Mouse (Mus musculus): Measurements from ENCODE around the gene Gm20481.
"Not testable (repeated sequence)": the region's sequence is repeated elsewhere in the genome, so short reads cannot be mapped to it uniquely, and the experiment has no call there.

The Gm20481 gene

DNA sequence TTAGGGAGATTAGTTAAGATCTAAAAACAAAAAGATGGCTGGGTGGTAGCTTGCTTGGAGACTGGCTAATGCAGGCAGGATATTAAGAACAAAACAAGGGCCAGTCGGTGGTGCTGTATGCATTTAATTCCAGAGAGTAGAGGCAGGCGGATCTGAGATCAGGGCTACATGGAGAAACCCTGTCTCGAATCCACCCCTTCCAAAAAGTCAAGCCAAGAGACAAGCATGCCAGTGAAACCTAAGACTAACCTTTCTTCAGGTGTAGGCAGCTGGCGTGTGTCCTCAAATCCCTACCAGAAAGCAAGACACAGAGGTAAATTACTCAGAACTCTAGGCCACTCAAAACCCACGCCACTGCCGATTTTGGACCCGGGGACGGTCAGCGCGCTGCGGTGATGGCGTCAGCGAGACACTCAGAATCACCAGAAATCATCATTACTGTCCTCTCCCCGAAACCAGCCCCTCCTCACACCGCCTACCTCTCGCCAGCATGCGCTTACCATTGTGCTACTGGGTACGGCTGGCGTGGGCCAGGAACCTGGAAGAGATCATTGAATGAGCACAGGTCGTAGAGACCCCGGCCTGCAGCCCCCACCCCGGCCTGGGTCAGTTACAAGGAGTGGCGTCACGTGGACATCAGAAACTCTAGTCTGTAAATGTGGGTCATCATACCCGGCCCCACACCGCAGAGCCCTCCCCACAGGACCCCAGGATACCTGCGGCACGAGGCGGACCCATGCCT is 17.9 kb upstream of the Gm20481 start:
- DNase-seq = no peak

DNA sequence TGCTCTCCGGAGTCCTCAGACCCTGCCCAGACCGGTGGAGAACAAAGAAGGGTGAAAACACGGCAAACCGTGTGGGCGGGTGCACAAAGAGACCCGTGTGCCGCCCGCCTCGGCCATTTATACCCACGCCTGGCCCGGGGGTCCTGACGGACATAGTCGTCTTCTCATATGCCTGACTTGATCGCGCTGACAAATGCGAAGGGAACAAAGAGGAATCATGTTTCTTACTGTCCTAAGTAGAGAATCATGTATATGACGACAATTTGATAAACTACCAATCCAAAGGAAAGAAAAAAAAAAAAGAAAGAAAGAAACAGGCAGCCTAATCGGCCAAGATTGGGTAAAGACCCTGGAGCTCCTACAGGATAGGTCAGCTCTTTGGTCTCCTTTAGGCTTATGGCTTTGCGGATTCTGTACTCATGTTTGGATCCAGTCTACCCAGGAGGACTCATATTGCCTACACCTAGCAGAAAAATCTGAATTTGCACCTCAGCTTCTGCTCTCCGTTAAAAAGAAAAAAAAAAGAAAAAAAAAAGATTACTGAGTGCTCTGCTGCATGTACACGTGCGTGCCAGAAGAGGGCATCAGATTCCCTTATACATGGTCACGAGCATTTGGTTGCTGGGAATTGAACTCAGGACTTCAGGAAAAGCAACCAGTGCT is 17.2 kb upstream of the Gm20481 start:
- DNase-seq = peak; percentile 82

DNA sequence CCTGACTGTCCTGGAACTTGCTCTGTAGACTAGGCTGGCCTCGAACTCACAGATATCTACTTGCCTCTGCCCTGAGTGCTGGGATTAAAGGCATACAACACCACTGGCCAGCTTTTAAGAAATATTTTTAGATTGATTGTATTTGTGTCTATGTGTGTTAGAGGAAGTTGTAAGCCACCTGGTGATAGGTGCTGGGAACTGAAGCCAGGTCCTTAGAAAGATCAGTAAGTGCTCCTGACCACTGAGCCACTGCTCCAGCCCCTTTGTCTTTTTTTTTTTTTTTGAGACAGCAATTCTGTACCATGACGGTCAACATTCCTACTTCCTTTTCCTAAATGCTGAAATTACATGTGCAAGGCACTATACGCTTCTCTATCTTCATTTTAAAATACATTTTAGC is 16.5 kb upstream of the Gm20481 start:
- no peak for DNase-seq

DNA sequence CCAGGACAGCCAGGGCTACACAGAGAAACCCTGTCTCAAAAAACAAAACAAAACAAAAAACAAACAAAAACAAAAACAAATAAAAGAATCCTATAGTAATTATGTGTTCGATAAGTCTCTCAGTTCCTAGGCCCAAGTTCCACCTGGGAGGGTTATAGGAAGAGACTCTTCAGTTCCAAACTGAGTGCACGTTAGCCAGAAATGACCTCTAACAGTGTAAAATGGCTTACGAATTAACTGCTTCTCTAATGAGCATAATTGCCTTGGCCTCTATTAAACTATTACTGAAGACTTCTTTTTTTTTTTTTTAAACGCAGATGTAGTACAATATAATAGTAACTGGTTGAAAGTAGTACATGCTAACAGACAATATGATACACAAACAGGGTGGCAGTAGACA is 15.8 kb upstream of the Gm20481 start:
- DNase-seq = no peak

DNA sequence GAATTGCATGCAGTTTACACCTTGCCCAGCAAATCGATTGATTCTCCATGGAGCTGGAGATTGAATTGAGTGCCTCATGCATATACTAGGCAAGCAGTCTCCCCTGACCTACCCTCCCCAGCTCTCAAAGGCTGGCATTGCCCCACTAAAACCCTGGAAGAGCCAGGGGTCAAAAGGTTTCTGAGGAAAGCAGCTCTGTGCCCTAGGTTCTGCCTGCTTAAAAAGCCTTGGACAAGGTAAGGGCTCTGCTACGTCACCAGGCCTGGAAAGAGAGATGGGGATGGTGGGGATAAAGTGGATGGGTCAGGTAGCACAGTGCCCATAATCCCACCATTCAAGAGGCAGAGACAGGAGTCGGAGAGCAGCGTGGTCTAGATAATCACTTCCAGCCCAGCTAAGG is 14.9 kb upstream of the Gm20481 start:
- DNase-seq = no peak

DNA sequence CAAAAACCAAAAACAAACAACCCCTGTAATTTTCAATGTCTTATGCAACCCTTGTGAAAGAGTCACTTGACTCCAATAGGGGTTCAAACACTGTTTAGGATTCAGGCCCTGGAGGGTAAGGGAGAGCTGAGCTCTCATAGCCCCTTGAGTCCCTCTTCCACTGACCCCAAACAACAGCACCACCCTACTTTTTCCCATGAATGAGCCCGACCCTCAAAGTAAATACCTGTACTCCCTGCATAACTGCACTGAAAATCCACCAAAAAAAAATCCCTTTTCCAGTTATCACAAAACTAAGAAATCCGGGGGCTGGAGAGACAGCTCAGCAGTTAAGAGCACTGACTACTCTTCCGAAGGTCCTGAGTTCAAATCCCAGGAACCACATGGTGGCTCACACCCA is 13.8 kb upstream of the Gm20481 start:
- no peak for DNase-seq

DNA sequence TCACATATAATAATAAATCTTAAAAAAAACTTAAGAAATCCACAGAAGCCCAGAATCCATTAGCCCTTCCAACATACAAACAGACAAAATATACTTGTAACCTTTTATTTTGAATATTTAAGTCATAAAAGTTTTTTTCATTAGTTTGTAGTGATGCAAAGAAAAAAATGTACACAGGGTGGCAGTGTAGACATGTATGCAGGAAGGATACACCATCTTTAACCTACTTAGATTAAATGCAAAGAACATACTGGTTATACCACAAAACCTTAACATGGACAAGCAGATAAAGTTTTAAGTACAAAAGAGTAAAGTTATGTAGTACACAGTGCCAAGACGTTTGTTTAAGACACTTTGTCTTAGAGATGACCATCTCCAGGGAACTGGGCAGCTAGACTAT is 13.4 kb upstream of the Gm20481 start:
- no peak for DNase-seq

DNA sequence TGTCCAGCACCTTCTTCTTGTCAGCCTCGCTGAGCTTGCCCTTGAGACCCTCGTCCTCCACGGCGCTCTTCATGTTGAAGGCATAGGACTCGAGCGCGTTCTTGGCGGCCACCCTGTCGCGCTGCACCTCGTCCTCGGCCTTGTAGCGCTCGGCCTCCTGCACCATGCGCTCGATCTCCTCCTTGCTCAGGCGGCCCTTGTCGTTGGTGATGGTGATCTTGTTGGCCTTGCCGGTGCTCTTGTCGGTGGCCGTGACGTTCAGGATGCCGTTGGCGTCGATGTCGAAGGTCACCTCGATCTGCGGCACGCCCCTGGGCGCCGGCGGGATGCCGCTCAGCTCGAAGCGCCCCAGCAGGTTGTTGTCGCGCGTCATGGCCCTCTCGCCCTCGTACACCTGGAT is 12.4 kb upstream of the Gm20481 start:
- DNase-seq = not testable (repeated sequence)

DNA sequence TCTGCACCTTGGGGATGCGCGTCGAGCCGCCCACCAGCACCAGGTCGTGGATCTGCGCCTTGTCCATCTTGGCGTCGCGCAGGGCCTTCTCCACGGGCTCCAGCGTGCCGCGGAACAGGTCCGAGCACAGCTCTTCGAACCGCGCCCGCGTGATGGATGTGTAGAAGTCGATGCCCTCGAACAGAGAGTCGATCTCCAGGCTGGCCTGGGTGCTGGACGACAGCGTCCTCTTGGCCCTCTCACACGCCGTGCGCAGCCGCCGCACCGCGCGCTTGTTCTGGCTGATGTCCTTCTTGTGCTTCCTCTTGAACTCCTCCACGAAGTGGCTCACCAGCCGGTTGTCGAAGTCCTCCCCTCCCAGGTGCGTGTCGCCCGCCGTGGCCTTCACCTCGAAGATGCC is 11.7 kb upstream of the Gm20481 start:
- not testable (repeated sequence) for DNase-seq

DNA sequence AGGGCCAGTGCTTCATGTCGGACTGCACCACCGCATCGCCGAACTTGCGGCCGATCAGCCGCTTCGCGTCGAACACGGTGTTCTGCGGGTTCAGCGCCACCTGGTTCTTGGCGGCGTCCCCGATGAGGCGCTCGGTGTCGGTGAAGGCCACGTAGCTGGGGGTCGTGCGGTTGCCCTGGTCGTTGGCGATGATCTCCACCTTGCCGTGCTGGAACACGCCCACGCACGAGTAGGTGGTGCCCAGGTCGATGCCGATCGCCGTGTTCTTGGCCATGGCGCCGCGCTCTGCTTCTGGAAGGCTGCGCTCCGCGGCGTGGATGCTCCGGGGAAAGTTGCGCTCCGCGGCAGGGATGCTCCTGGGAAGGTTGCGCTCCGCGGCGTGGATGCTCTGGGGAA is 11.0 kb upstream of the Gm20481 start:
- not testable (repeated sequence) for DNase-seq

DNA sequence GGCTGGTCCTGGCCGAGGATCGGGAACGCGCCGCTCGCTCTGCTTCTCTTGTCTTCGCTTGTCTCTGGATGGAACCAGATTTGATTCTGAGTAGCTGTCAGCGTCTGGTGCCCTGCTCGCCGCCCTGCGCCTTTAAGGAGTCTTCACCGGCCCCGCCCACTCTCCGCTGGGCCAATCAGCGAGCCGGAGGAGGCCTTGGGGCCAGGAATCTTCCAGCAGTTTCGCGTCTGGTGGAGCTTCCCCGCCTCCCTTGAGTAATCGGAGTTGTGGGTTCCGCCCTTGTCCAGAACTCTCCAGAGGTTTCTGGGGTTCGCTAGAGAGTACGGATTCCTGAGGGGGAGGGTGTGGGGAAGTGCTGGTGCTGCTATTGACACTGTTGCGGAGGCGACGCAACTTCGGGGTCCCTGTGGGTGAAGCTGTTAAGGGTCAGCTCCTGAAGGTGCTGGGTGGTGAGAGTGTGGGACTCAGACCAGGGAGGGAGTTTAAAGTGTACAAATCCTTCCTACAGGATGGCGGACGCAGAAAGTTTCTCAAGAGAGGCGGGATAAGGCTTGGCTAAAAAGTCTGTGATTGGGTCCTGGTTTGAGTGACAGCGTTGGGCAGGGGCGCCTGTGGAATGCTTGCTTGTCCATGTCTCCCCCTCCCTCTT is 10.5 kb upstream of the Gm20481 start, which contains the start of gene Hspa1b:
TSS of gene Hspa1b (minus strand) at position 109 of the 649 bp plus-strand sequence.
- peak; percentile 94 for DNase-seq

DNA sequence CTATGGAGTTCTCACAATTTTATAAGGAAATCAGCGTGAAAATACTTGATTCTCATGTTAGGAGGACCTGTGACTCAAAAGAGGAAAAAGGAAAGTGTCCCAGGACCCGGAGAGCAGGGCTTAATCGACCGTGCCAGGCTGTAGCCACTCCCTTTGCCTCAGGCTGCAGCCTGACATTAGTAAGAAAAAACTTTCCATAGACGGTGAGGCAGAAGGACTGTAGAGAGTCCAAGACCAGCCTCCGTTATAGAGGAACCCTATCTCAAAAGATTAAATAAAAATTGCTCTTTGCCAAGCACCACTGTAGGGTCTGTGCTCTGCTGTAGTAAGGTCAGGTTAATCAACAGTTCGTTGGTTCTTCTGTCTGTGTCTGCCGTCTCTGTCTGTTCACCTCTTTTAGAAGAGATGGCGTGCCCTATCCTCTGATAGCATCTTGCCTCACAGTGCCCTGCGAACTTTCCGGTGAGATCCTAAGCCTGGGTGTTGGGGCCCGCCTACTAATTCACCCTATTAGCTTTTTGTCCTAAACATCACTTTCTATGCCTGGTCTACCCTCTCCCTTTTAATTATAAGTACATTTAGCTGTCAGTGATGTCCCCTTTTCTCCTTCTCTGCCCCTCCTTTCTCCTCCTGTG is 9.7 kb upstream of the Gm20481 start:
- DNase-seq = peak; percentile 76

DNA sequence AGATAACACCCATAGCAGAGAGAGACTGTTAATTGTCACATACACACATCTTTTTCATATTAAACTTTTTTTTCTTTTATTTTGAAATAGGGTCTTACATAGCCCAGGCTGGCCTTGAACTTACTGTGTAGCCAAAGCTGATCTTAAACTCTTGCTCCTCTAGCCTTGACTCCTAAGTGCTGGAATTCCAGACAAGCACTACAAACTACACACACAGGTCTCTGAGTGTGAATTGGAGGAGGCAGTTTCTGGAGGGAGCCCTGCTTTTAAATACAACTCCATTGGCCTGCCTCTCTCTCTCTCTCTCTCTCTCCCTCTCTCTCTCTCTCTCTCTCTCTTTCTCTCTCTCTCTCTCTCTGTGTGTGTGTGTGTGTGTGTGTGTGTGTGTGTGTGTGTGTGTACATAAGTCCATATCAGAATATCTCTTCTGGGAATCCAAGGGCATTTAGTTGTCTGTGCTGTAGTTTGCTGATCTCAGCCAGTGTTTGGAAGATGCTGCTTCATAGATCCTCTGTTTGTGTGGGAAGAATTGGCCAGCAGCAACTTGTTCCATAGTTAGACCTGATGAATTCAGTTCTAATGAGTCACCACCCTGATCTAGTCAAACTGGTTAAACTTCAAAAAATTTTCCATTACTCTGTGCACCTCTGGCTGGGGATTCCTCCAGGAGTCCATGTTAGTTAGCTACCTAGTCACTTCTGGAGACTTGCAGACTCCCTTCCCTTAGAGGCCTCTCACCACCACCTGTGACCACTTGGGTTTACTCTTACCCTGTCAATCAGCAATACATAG is 8.8 kb upstream of the Gm20481 start:
- DNase-seq = no peak

DNA sequence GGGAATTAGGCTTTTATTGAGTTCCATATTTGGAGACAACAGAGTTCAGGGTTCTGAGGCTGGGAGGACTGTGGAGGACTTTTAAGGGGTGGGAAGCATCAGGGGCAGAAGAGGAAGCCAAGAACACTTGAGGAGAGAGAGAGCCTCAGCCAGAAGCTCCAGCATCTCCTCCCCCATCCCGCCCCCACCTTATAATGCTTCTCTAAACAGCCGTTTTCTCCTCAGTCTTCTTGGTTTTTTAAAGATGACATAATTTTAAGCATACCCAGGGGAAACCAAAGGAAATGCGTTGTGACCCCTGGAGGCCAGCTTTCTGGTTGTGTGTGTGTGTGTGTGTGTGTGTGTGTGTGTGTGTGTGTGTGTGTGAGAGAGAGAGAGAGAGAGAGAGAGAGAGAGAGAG is 7.6 kb upstream of the Gm20481 start:
- no peak for DNase-seq

DNA sequence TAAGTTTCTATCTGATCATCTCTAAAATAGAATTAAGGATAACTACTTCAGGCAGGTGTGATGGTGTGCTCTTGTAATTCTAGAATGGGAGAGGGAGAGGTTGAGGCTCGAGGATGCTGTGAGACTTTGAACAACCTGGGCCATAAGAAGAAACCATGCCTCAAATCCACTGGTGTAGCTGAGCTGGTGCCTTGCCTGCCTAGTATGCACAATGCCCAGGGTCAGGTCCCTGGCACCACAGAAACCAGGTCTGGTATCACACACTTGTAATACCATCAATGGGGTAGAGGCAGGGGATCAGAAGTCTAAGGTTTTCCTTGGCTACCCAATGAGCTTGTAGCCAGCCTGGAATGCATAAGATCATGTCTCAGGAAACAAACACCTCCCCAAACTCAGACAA is 6.9 kb upstream of the Gm20481 start:
- no peak for DNase-seq

DNA sequence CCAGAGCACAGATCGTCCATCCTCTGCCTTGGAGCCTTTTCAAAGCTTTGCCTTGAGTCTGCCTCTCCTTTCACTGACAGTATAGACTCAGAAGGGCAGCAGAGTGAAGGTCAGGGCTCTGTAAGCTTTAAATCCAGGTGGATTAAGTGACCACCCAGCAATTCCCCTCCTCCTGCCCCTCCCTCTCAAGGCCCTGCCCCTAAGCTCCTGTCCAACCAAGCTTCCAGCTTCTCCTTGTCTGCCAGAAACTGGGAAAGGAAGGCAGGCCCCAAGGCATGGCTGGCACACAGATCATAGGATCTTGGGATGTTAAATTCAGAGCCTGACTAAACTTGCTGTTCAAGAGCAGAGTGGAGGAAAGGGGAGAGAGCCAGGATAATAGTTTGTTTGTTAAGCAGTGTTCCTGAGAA is 5.1 kb upstream of the Gm20481 start:
- peak; percentile 56 for DNase-seq

DNA sequence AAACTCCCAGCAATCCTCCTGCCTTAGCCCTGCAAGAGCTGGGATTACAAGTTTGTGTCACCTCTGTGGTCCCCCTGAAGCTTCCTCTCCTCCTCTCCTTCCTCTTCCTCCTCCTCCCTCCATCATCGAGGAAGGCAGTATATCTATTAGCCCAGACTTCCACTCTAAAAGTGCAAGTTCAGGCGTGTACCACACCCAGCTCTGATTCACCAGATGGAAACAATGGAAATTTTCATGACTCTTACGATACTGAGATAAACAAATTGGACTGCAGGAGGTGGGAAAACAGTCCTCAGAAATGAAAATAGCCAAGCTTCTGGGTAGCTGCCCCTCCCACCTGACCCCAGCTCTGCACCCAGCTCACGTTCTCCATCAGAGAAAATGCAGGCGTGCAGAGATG is 4.1 kb upstream of the Gm20481 start:
- no peak for DNase-seq

DNA sequence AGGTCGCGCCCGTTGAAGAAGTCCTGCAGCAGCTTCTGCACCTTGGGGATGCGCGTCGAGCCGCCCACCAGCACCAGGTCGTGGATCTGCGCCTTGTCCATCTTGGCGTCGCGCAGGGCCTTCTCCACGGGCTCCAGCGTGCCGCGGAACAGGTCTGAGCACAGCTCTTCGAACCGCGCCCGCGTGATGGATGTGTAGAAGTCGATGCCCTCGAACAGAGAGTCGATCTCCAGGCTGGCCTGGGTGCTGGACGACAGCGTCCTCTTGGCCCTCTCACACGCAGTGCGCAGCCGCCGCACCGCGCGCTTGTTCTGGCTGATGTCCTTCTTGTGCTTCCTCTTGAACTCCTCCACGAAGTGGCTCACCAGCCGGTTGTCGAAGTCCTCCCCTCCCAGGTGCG is 1.1 kb downstream of the Gm20481 start:
- DNase-seq = not testable (repeated sequence)

DNA sequence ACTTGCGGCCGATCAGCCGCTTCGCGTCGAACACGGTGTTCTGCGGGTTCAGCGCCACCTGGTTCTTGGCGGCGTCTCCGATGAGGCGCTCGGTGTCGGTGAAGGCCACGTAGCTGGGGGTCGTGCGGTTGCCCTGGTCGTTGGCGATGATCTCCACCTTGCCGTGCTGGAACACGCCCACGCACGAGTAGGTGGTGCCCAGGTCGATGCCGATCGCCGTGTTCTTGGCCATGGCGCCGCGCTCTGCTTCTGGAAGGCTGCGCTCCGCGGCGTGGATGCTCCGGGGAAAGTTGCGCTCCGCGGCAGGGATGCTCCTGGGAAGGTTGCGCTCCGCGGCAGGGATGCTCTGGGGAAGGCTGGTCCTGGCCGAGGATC is 2.0 kb downstream of the Gm20481 start:
- DNase-seq = peak; percentile 41

DNA sequence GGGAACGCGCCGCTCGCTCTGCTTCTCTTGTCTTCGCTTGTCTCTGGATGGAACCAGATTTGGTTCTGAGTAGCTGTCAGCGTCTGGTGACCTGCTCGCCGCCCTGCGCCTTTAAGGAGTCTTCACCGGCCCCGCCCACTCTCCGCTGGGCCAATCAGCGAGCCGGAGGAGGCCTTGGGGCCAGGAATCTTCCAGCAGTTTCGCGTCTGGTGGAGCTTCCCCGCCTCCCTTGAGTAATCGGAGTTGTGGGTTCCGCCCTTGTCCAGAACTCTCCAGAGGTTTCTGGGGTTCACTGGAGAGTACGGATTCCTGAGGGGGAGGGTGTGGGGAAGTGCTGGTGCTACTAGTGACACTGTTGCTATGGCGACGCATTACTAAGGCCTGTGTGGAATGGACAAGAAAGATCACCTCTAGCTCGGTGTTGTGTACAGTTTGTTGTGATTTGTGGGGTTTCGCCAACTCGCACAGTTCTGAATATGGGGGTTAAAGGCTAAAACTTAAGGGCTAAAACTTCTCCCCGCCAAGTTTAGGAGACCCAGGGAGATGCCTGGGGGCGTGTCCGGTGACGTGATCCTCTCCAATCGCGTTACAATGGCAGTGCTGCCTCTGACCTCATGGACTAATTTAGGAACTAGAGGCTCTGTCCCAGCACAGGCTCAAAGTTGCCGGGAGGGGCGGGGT is 2.5 kb downstream of the Gm20481 start, which contains the start of the genes Hspa1a and Hspa1l:
TSS of gene Hspa1a (minus strand) at position 88 of the 681 bp plus-strand sequence.
TSS of gene Hspa1l (plus strand) at position 635 of the 681 bp plus-strand sequence.
- DNase-seq = peak; percentile 96

DNA sequence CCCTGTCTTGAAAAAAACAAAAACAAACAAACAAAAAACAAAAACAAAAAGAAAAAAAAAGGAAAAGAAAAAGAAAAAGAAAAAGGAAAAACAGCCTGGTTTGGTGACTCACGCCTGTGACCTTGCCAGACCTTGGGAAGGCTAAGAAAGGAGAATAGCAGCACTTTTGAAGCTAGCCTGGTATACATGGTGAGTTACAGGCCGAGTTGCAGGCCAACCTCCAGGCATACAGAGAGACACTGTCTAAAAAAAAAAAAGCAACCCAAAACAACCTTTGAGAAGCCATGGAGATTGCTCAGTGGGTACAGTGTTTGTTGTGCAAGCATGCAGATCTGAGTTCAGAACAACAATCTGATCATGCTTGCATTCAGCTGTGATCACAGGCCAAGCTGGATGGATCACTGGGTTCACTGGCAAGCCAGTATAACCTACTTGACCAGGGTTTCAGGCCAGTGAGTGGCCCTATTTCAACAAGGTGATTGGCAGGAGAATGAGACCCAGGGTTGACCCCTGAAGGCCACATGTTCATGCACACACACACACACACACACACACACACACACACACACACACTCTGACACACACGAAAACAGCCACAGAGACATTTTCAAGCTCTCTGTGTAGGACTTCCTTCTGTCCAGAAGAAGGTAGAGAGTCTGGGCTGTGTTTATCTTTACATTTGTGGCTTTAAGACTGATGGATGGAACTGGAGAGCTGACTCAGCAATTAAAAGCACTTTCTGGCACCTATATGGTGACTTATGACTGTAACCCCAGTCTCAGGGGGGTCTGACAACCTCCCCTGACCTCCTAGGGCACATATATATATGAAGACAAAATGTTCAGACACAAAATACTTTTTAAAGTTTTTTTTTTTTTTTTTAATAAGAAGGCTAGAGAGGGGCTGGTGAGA is 6.1 kb downstream of the Gm20481 start:
- DNase-seq = no peak
